Mouse (Mus musculus) layer of hippocampus, adult 2 months (tissue): ENCODE data around the gene Chn2. TPM values are rescaled to one million over a fixed set of nuclear protein-coding genes. Genes with fewer than 3 reads are reported as not detected.

Source experiments
- DNase-seq, 2 experiments: peaks; one replicate each; pipeline ENCODE4 v3.0.0; 2022; ENCODE audit warnings: low spot score in 2 of 2
- H3K27ac ChIP-seq: fragments of 200-600 bp; 2 replicates; pipeline ENCODE4 v1.8.1; 2022
- H3K4me3 ChIP-seq: fragments of 200-600 bp; 2 replicates; pipeline ENCODE4 v1.8.1; 2022; ENCODE audit warnings: mild to moderate bottlenecking
- CTCF ChIP-seq: fragments of 200-600 bp; conservative IDR thresholded peaks from 2 replicates; pipeline ENCODE4 v1.8.1; 2022; ENCODE audit warnings: antibody characterized with exemption, mild to moderate bottlenecking, moderate library complexity
- total RNA-seq, 2 experiments: library from RNA; stranded (reverse); gene quantifications; 2 replicates each; pipeline ENCODE4 v1.2.3; 2021

Gene Chn2
- total RNA-seq, 2 experiments from 2014 or later, result 16.0 to 19.7 TPM

DNA sequence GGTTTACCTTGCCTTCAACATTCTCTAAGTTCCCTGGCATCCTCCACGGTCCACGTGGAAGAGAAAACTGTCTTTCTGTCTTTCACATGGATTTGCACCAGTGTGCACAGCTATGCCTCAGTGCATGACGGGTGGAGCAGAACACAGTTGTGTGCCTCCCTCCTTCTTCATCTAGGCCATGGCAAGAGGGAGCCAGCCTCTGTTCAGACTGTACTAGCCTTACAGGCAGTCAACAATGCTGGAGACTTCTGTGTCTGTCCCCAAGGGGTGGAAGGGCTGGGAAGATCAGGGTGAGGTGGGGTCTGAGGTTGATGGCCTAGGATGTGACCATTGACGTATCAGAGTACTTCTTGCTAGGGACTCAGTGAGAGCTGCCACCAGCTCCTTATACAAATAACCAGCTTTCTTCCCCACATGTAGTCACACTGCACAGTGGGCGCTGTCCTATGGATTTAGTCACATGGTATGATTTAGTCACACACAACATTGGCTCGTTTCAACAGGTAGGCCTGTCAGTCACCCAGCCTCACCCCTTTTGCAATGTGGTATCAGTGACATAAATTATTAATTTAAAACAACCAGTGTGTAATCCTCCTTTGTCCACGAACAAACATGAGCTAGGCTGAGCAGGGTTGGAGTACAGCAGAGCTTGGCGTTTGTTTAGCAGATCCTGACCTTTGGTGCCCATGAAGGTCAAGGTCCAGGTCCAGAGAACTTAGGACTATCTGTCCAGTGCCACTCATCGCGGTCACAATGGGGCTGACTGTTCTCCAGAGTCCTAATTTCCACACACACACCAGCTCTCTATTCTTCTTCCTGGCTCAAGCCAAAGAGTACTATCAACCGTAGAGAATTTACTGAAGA is 7.8 kb downstream of the Chn2 start:
- TF ChIP-seq CTCF, result no peak
- no peak overlapping the region for H3K27ac ChIP-seq
- H3K4me3 ChIP-seq, result no peak overlapping the region
- no peak for DNase-seq

DNA sequence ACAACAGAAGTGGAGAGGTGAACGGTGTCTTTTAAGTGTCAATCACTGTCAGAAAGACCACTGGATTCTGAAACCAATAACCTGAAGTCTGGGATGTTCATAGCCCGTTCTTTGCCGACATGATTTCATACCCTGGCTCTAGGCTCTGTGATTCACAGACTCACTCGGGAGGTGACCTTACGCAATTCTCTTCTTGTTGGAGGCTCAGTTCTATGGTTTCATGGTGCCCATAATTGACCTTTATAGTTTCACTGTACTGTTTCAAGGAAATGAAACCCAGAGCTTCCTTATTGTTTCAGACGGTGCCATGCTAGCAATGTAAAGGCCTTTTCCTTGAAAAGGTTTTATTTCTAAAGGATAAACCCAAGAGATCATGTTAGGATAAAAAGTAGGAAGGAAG is 9.4 kb downstream of the Chn2 start:
- TF ChIP-seq CTCF, result no peak
- no peak for DNase-seq
- Histone ChIP-seq H3K27ac (no peak overlapping the region), H3K4me3 (no peak overlapping the region)

DNA sequence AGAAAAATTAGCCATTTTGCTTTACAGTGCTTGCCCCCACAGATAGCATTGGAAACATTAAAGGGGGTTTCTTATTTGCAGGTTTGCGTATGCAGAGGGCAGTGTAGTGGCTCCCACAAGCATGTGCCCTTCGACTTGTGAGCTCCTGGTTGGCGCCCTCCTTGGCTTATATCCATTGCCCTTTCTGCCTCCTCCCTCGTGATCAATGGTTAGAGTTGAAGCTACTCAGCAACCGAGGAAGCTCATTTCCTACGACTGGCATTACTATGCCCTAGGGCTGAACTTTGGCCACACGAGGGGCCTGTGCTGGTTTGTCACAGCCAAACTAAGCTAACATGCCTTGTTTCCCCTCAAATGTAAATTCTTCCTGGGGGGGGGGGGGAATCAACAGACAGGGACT is 11.8 kb downstream of the Chn2 start:
- H3K27ac ChIP-seq, result no peak overlapping the region
- no peak overlapping the region for H3K4me3 ChIP-seq
- DNase-seq, result no peak
- no peak for TF ChIP-seq CTCF

DNA sequence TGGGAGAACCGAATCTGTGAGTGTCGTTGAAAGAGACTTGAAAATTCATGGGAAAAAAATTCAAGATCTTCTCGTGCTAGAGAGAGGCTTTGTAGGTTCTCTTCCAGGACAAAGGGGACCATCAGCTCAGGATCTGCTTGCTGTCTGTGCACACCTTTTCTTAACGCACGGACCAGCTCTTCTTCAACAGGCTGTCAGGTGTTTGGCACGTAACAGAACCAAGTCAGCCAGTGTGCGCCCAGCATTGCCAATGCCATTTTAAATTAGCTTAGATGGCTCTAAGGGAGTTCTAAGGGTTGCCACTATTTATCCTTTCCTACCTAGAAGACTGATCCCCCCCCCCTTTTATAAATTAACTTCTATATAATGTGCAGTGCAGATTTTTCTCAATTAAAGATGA is 12.8 kb downstream of the Chn2 start:
- no peak for TF ChIP-seq CTCF
- no peak overlapping the region for H3K27ac ChIP-seq
- DNase-seq, result no peak
- no peak overlapping the region for H3K4me3 ChIP-seq

DNA sequence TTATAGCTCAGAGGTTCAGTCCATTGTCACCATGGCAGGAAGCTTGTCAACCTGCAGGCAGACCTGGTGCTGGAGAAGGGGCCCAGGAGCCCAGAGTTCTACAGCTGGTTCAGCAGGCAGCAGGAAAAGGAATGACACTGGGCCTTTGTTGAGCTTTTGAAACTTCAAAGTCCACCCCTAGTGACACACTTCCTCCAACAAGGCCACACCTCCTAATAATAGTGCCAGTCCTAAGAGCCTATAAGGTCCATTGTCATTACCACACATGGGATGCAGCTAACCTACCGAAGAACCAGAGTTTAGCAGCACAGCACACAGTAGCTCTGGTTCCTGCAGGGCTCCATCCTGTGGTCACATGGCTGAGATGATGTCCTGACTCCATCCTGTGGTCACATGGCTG is 13.3 kb downstream of the Chn2 start:
- Histone ChIP-seq H3K4me3 (no peak overlapping the region), H3K27ac (no peak overlapping the region)
- no peak for DNase-seq
- TF ChIP-seq CTCF, result no peak

DNA sequence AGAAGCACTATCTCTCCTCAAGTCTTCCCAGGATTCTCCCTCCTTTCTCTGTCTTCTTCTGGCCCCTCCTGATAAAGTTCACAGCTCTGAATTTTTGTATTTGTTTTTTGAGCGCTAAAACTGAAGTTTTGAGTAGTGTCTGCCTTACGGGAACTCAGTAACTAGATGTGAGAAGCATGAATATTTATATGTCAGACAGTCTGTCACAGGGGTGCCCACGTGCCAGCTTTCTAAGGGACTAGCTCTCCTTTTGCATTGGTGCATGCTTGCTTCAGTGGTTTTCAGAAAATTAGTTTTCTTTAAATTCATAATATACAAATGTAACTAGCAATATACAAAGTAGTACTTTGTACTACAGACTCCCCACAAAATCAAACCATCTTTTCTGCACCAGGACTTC is 14.0 kb downstream of the Chn2 start:
- no peak for DNase-seq
- H3K27ac ChIP-seq, result no peak overlapping the region
- H3K4me3 ChIP-seq, result no peak overlapping the region
- no peak for TF ChIP-seq CTCF

DNA sequence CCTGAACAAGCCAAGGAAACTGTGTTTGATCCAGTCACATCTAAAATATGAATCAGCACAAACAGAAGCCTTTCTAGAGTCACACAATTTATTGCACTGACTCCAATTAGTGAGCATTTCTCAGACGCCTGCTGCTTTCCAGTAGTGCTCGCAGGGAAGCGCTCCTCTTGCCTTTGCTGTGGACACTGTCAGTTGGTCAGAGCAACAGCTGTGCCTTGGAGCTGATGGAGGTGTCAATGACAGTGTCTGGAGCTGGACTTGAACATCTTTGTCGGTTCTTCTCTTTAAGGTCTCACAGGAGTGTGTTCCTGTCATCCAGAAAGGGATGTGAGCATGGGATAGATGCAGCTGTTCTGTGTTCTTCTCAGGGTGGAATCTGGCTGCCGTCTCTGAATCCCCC is 16.0 kb downstream of the Chn2 start:
- Histone ChIP-seq H3K4me3 (no peak overlapping the region), H3K27ac (no peak overlapping the region)
- TF ChIP-seq CTCF, result no peak
- DNase-seq, result no peak

DNA sequence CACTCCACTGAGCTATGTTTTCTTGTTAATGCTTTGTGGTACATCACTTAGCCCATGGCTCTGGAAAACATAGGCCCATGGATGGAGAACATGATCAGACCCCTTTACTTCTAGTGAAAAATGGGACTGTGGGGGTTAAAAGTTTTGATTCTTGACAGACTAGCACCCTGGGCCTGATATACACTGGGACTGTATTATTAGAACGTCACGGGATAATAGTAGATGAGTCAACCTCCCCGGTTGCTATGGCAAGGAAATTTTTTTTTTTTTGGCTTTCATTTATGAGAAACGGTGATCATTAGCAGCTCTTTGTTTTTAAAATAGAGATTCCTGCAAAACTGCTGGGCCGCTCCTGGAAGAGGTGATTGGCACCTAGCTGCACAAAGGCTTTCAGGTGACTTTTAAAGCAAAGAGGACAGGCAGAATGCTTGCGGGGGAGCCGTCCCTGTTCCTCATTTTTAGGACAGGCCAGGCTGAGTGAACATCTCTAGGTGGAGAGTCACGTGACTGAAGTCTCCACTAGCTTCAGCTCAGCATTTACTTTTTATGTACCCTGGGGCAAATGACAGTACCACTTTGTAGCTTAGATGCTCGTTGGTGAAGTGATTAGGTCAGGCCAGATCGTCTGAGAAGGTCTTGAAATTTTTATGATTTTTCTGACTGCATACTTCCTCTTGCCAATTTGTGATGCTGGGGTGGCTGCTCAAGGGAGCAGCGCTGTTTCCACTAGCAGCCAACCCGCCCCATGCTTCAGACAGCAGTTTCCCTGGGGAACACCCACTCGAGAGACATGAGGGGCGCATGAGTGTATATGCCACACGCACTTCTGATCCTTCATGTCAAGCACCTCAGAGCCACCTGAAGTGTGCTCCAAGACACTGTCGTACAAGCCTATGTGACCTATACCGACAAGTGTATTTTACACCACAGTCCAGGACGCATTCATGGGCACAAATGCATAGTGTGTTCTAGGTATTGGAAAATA is 17.5 kb downstream of the Chn2 start:
- peak overlapping the region; percentile 32; the same call in 1 of the 2 replicates for H3K27ac ChIP-seq
- DNase-seq, result no peak
- TF ChIP-seq CTCF, result no peak
- H3K4me3 ChIP-seq, result peak overlapping the region; percentile 16; the same call in 1 of the 2 replicates

DNA sequence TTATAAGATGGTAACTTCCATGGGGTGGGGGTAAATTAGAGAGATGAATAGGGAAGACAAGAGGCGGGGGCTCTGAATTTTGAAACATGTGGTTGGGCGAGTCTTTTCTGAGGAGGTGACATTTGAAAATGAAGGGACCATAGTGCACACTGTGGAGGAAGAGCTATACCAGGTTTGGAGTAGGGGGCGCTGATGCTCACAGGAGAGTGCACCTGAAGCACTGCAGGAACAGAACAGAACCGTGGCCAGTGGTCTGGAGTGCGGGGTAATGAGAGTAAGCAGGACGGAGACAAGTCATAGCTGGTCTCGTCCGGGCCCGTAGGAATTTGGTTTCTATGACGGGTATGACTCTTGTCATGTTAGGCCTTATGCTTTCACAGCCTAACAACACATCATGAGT is 18.3 kb downstream of the Chn2 start:
- H3K27ac ChIP-seq, result no peak overlapping the region
- TF ChIP-seq CTCF, result 0 out of 2 replicates have a peak, but pooled peaks have one; percentile 12
- H3K4me3 ChIP-seq, result no peak overlapping the region
- DNase-seq, result no peak

DNA sequence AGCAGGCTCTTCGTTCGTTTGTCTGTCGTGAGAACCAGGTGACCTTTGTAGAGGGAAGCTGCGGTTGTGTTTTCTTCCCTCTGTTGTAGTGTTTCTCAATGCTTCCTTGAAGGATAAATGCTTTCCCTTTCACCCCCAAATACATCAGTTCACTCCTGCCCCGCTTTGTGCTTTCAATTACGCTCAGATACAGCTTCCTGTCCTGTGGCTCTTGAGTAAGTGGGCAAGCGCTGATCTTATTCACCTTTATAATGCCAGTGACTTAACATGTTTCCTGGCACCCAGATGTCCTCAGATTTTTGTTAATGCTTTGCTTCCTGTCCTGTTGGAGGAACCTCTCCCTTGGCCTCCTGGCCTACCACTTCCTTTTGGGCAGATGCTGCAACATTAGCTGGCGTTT is 19.5 kb downstream of the Chn2 start:
- no peak overlapping the region for H3K4me3 ChIP-seq
- DNase-seq, result no peak
- TF ChIP-seq CTCF, result no peak
- H3K27ac ChIP-seq, result no peak overlapping the region

DNA sequence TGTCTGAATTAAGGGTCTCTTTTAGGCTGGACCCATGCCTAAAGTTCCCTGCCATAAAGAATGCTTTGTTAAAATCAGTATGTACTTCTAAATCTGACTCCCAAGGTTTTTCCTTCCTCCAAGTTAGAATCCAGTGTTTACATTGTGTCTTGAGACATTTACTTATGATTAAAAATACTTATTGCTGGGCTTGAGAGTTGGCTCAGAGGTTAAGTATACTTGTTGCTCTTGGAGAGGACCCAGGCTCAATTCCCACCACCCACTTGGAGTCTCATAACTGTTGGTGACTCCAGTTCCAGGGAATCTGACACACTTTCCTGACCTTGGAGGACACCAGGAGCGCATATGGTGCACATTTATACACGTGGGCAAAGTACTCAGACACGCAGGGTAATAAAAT is 20.9 kb downstream of the Chn2 start:
- Histone ChIP-seq H3K27ac (no peak overlapping the region), H3K4me3 (no peak overlapping the region)
- TF ChIP-seq CTCF, result no peak
- no peak for DNase-seq

DNA sequence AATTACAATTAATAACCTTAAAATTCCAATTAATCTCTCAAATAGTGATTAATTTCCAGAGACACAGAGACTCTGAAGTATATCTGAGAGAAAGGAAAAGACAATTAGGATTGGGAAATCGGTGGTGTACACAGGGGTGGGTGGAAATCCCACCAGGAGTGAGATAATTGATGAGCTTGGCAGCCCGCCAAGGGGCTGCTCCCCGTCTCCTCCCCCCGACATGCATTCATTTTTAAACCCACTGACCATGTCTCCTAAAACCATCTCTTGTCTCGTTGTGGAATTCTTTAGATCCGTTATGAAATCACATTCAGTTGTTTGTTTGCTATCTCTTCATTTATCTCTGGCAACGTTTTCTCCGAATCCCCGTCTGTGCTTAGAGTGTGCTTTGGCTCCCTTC is 22.0 kb downstream of the Chn2 start:
- Histone ChIP-seq H3K27ac (no peak overlapping the region), H3K4me3 (no peak overlapping the region; the same call in 1 of the 2 replicates)
- DNase-seq, result no peak
- no peak for TF ChIP-seq CTCF

DNA sequence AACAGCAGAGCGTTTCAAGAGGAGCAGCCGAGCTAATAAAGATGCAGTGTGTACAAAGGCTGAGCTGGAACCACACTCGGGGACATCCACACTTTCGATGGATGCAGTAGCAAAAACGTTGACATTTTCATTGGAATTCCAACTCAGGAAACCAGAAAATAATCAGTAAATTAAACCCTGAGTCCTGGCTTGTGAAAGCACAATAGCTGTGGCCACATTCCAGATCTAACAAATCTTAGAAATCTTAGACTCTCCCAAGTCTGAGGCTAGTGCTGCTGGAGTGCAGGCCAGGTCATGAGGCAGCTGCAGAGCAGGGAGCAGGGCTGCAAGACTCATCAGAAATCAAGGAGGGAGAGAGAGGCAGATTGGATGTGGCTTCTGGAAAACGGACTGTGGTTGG is 24.5 kb downstream of the Chn2 start:
- DNase-seq, result no peak
- no peak overlapping the region for H3K27ac ChIP-seq
- TF ChIP-seq CTCF, result no peak

More for the DNA sequence above, 24.5 kb downstream of the Chn2 start:
- no peak overlapping the region for H3K4me3 ChIP-seq
